Mouse (Mus musculus): ENCODE data around the gene Tpsg1.
A peak's percentile ranks its signal among the peaks of the same experiment; 100 is the strongest.

Tpsg1 gene

DNA sequence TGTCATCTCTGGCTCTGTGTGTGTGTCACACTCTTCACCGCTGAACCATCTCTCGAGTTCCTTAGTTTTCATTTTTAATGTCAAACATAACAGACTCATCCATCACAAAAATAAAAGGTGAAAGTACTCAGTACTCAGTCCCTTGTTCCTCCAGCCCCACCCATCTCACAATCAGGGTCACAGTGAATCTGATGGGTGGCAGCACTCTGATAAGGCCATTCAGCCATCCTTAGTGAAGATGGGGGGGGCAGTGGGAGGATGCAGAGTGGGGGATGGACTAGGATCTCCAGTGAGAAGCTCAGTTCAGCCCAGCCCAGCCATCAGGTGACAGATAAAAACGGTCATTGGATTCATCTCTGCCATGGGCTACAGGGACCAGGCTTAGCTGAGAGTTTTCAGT is at the start of gene Tpsg1:
TSS of gene Tpsg1 (plus strand) at position 301 of the 400 bp plus-strand sequence.
- DNase-seq (ENCODE audit: low spot score in 2 of 2), result no peak

DNA sequence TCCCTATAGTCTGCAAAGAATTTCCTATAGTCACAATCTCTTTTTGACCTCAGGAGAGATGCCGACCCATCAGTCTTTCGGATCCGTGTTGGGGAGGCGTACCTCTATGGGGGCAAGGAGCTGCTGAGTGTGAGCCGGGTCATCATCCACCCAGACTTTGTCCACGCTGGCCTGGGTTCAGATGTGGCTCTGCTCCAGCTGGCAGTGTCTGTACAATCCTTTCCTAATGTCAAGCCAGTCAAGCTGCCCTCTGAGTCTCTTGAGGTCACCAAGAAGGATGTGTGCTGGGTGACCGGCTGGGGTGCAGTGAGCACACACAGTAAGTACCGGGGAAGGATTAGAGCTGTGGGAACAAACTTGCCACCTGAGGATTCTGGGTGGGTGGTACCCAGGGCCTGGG is 48.3 kb upstream of the Tpsg1 start:
- no peak for DNase-seq (ENCODE audit: low spot score in 2 of 2)

GRCm38 (mm10) chr17:25322930-25323329 is 46.1 kb upstream of the Tpsg1 start:
- DNase-seq (ENCODE audit: low spot score in 2 of 2), result no peak

- DNase-seq (ENCODE audit: low spot score in 2 of 2), result no peak
Measured at GRCm38 (mm10) chr17:25332321-25332720, 36.8 kb upstream of the Tpsg1 start.

- peak; percentile 1 to 42 for DNase-seq (ENCODE audit: low spot score in 2 of 2)
Measured at GRCm38 (mm10) chr17:25333943-25334342, 35.1 kb upstream of the Tpsg1 start.

- DNase-seq (ENCODE audit: low spot score in 2 of 2), result no peak
Measured at GRCm38 (mm10) chr17:25338218-25338617, 30.9 kb upstream of the Tpsg1 start.

DNA sequence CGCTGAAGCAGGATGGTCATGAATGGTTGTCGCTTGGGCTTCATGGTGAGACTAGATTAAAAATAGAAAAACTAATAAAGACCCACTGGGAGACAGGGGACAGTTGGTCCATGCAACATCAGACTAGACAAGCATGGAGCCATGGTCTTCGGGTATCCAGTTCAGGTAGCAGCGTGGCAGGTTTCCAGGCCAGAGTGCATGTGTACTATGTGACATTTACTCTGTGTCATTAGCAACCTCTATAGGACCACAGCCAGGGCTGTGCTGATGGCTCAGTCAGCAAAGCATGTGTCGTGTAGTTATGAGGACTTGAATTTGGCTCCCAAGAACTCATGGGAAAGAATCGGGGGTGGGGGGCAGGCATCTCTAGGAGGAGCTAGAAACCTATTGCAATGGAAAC is 29.1 kb upstream of the Tpsg1 start:
- DNase-seq (ENCODE audit: low spot score in 2 of 2), result no peak

DNA sequence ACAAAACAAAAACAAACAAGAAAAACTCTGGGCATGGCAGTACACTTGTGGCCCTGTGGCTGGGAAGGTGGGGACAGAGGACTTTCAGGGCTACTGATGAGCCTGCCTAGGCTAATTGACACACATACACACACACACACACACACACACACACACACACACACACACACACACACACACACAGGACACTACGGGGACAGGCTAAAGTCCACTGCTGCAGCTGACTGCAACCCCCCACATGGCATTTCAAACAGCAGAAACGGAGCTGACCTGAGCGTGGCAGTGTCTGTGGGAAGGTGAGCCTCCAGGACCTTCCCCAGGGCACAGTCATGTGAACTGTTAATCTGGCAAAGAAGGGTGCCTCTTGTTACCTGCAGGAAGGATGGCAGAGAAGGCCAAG is 27.6 kb upstream of the Tpsg1 start:
- DNase-seq (ENCODE audit: low spot score in 2 of 2), result no peak

DNA sequence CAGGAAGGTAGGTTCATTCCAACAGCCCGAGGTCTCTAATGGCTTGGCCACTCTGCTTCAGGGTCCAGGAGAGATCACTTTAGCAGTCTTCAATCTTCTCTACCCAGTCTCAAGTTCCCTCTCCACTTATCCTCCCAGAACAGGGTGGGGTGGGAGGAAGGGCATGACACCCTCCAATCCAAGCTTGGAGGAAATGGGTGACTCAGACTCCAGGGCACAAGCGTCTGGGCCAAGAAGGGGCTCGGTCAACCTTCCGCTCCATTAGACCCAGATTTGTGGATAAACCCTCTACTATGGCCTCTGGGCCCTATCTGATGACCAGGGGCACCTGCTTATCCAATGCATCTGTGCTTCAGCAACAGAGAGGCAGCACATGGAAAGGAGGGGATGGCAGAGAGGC is 23.6 kb upstream of the Tpsg1 start, which contains the start of gene Tpsab1:
TSS of gene Tpsab1 (minus strand) at position 101 of the 400 bp plus-strand sequence.
- no peak for DNase-seq (ENCODE audit: low spot score in 2 of 2)

DNA sequence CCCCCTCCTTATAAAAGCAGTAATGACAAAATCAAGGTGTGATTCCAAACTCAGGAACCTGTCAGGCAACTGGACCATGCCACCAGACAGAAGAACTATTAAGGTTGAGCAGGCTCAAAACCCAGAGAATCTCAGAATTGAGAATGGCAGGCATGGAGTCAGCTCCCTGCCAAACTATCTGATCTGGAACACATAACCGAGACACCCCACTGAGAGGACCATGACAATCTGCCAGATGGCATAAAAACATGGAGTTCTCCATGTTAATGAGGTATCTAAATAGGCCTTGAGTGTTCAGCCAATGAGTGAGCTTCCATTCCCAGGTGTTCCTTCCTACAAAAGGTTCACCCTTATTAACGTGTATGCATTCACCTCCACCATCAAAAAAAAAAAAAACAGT is 7.8 kb upstream of the Tpsg1 start:
- DNase-seq (ENCODE audit: low spot score in 2 of 2), result no peak

- peak; percentile 7 to 25 for DNase-seq (ENCODE audit: low spot score in 2 of 2)
Measured at GRCm38 (mm10) chr17:25363726-25364125, 5.3 kb upstream of the Tpsg1 start.

DNA sequence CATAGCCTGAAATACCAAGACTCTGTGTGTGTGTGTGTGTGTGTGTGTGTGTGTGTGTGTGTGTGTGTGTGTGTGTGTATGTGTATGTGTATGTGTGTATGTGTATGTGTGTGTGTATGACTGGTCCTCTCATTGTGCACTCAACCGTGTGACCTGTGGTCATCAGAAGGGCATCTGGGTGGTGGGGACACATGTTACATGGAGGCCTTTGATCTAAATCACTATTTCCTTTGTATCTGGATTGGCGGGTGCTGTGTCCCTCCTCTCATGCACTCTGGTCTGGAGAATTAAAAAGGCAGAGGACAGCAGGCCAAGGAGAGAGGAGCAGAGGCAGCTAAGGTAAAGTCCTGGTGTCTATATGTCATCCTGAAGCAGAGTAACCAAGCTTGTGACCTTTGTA is 3.1 kb upstream of the Tpsg1 start, which contains the start of gene Tpsb2:
TSS of gene Tpsb2 (plus strand) at position 301 of the 400 bp plus-strand sequence.
- no peak for DNase-seq (ENCODE audit: low spot score in 2 of 2)

DNA sequence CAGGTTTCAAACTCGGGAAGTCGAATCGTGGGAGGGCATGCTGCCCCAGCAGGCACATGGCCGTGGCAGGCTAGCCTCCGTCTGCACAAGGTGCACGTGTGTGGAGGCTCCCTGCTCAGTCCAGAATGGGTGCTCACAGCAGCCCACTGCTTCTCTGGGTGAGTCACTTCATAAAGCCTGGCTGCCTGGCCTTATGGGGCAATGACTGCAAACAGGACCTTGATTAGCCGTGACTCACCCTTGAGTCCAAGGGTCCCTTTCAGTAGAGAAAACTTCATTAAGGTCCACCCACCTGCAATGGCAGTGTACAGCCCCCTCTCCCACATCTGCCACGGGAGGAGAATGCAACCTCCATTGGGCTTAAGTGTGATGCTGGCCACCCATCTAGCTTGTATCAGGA is 3.4 kb downstream of the Tpsg1 start:
- DNase-seq (ENCODE audit: low spot score in 2 of 2), result no peak

- no peak for DNase-seq (ENCODE audit: low spot score in 2 of 2)
Measured at GRCm38 (mm10) chr17:25374011-25374410, 4.9 kb downstream of the Tpsg1 start.

DNA sequence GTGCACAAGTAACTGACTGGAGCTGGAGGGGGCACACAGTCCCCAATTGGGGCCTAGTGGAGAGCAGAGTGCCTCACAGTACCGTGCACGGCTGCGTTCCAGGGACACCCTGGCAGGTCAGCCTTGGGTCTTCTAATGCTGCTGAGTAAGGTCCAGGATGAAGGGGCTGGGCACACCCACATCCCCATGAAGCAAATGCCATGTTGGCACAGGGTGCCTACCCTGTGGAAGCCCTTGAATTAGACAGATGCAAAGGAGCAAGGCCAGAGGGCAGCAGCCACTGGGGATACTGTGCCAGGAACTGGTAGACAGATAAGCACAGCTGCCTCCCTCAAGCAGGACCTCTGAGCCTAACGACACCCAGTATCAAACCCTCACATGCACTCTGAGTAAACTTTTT is 25.5 kb downstream of the Tpsg1 start:
- no peak for DNase-seq (ENCODE audit: low spot score in 2 of 2)

DNA sequence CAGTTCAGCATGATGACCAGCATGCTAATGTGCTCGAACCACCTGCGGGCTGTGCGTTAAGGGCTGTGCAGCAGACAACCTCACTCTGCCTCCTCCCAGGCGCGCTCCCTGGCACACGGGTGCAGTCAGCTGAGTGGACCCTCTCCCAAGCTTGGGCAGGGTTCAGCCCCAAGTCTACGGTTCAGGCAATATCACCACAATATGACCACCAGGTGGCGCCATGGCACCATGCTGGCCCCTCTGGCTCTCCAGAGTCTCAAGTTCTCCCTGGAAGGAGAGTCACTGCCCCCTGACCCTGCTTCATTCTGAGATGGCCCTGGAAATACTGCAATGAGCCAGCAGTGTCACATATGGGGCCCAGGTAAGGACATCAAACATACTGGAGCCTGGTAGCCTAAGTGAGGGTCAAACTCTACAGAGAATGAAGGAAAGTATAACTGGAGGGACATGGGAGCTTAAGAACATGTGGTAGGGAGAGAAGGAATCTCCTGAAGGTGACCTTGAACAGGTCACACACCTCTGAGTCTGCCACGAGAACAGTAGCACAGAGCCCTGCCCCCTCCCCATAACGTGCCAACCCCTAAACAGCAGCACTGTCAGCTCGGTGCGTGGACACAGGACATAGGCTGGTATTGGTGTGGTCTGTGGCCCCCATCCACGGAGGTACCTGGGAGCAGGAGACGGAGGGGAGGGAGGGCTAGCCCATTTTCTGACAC is 28.9 kb downstream of the Tpsg1 start:
- DNase-seq (ENCODE audit: low spot score in 2 of 2), result peak; percentile 67 to 78

DNA sequence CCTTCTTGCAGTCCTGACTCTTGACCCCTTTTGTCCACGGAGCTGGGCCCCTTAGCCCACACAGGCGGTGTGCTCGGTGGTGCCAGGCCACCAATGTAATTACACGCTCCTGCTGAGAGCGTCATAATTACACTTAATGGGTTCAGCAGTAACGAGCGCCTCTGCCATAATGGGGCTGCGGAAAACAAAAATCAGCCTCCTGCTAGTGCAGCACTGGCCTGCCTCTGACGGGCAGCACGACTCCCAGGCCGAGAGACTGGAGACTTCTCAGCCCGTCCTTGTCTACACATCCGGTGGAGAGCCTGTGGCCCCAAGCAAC is 29.4 kb downstream of the Tpsg1 start:
- no peak for DNase-seq (ENCODE audit: low spot score in 2 of 2)

GRCm38 (mm10) chr17:25400443-25400842 is 31.4 kb downstream of the Tpsg1 start:
- DNase-seq (ENCODE audit: low spot score in 2 of 2), result no peak

DNA sequence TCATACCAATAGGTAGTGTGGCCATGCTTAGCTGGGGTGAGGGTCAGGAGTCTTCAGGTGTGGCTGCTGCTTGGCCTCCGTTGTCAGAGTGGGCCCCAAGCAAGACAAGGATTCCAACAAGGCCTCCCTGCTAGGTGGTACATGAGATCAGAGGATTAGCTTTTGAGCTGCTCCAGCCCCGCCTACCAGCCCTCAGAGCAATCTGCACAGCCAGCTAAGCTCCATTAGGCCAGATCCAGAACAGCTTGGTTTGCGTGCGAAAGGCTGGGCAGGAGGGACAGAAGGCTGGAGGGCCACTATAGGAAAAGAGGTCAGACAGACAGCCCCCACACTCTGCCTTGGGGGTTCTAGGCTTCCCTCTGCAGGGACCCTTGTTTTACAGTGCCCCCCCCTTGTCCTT is 32.4 kb downstream of the Tpsg1 start:
- DNase-seq (ENCODE audit: low spot score in 2 of 2), result no peak

DNA sequence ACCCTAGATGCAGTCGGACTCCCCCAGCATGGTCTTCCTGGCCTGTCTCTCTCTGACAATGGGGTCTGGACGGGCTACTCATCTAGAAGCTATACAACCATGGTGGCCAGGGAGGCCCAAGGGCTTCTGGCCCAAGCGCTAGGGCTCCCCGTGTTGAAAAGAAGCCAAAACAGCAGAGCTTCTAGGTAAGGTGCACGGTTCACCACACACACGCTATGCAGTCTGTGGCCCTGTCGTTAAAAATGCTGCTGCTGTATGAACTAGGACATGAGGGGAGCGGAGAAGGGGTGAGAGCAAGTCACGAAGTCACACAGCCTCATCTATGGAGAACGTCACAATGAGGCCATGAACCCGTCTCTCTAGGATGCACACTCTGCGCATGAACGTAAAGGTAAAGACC is 33.2 kb downstream of the Tpsg1 start:
- no peak for DNase-seq (ENCODE audit: low spot score in 2 of 2)

- DNase-seq (ENCODE audit: low spot score in 2 of 2), result no peak
Measured at GRCm38 (mm10) chr17:25404190-25404589, 35.1 kb downstream of the Tpsg1 start.

DNA sequence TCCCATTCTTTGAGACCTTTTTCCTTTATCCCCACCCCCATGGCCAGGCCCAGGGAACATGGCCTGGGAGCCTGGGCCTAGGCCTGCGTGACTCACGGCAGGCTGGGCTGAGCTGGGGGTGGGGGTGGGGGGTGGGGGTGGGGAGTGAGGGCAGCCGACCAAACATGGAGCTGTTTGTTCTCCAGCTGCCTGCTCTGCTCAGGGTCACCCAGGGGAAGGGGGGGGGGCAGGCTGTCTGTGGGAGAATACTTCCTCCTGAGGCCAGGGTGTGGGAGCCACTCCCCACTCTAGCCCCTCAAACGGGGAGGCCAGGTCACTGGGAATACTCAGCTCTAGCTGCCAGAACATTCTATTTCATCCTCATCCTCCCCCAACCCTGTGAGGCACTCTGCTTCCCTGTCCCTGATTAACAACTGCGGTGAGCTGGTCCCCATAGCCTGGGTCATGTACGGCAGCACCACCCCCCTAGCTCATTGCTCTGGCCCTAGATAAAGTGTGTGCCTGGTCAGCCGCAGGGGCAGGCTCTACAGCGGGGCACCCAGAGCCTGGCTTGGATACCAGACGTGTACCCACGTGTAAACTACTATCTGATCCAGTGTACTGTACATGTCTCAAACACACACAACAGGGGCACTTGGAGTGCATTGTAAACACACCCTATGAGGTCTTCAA is 36.3 kb downstream of the Tpsg1 start:
- no peak for DNase-seq (ENCODE audit: low spot score in 2 of 2)

DNA sequence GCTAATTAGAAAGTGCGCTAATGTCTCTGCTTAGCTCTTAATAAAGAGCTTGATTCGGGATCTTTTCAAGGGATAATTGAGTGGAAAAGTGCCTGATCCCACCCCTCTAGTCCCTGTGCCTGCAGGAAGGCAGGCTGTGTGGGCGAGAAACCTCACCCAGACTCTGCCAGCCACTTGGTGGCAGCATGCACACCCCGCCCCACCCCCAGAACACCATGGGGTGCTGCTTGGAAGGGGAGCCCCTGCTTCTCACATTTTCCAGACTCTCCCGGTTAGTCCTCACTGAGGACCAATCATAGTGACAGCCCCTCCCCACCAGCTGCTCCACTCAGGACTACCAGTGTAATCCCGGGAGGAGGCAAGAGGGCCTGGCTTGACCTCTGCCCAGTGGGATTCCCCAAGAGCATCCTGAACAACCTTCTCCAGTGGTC is 37.0 kb downstream of the Tpsg1 start:
- DNase-seq (ENCODE audit: low spot score in 2 of 2), result no peak
